Mouse (Mus musculus) gastrocnemius, postnatal 14 days (tissue): ENCODE data around the gene Thap12. TPM values are rescaled to one million over a fixed set of nuclear protein-coding genes. Genes with fewer than 3 reads are reported as not detected.

Experiments
- DNase-seq: peaks from one replicate; pipeline ENCODE4 v3.0.0; 2021; ENCODE audit warnings: mixed read lengths
- intact Hi-C: fragments of 180-260 bp; cut with DNase I; formaldehyde crosslinking; loops from one replicate; pipeline ENCODE4 v1.15.1; 2025; ENCODE audit warnings: low total_unique reads
- long read RNA-seq, 2 experiments: library from polyadenylated mRNA; stranded (forward); transcript quantifications; one replicate each; pipeline ENCODE4 v2.0.0; 2021
- total RNA-seq, 2 experiments: library from RNA; stranded (reverse); gene quantifications; 2 replicates each; pipeline ENCODE4 v1.2.3; 2021

The Thap12 gene
- 10 to 100 TPM; 72.2 to 81.4 TPM for total RNA-seq
- long read RNA-seq, experiment 1, transcript Thap12-202 (6 exons, 1,123 nt) = minor isoform, 12 of 66 reads
- long read RNA-seq, experiment 1, transcript Thap12-201 (5 exons, 3,723 nt) = major isoform, 39 of 66 reads
- long read RNA-seq, experiment 1, partial matches to known transcripts = 15 of 66 reads
- long read RNA-seq, experiment 1, other reads (novel, unspliced or antisense) = 0 of 66 reads
- long read RNA-seq, experiment 2, transcript Thap12-201 (5 exons, 3,723 nt) = major isoform, 61 of 88 reads
- long read RNA-seq, experiment 2, transcript Thap12-202 (6 exons, 1,123 nt) = minor isoform, 12 of 88 reads
- long read RNA-seq, experiment 2, partial matches to known transcripts = 12 of 88 reads
- long read RNA-seq, experiment 2, other reads (novel, unspliced or antisense) = 1 of 88 reads

DNA sequence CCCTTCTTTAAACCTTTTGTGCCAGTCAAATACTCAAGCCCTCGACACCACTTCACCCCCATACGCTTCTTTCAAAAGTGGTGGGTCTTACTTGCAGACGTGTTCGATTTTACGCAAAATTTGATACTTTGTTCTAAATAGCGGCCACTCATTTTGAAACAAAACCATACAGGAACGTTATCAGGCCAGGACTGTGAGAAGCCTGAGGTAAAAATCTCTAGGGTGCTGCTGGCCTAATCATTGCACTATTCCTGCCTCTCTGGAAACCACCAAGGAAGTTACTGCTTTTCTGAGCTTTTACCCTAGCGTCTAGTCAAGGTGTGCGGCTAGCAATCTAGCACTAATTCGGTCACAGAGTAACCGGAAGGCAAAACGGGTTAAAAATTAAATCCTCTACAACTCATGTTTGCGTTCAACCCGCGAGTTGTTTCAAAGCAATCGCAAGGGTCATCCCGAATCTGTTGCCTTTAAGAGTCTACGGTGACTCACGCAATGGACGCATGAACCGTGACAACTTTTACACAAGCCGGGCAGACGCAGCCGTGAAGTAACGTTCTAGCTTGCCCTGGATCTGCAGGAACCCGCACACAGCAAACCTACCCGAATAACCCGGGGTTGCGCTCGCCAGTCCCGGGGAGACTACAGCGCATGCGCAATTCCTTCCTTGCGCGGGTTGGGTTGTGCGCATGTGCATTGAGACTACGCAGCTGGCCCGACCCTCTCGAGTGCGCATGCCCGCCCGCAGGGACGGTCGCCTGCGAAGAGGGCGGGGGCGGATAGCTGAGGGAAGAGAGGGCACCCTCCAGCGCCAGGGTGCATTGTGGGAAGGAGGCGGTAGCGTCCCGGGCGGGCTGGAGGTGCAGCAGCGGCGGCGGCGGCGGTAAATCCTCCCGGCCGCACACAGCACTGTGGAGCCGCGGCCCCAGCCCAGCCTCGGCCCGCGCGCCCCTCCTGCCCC is at the start of gene Thap12:
Gene Thap12 (plus strand): TSS at position 821 of the 958 bp plus-strand sequence.
- intact Hi-C loops = loop anchor here (5.0 kb wide), 1 partner anchor 40 kb away; no protein-coding TSS in a partner anchor
- DNase-seq = peak; percentile 99

DNA sequence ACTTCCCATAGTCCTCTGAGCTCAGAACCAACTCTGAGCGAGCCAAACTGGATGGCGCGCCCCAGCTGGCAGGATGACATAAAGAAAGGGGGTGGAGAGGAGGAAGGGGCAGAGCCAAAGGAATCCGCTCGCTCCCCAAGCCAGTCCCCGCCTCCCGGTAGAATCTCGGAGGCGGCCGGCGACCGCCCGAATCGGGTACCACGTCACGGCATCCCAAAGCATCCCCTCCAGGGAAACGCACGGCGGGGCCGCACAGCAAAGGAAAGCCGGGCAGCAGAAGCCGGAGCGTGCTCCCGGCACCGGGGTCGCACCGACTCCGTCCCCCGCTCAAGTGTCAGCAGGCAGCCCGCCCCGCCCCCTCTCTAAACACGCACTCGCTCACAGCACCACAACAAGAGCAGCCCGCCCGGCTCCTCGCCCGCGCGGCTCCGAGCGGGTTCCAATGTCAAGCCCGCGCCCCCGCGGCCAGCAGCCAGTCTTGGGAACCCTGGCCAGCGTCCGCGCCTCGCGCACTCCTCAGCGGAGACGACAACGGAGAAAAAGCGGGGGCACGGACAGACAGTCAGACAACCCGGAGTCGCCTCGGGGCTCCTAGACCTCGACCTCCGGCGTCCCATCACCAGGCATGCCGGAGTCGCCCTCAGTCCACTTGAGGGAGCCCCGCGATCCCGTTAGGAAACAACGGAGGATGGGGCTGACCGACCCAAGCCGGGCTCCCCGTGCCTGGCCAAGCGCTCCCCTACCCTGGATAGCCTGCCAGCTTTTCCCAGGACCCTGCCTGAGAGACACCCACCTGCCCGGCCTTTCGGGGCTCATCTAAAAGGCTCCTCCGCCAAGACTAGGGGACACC is 47.0 kb upstream of the Thap12 start:
- intact Hi-C loops = no loop called here

DNA sequence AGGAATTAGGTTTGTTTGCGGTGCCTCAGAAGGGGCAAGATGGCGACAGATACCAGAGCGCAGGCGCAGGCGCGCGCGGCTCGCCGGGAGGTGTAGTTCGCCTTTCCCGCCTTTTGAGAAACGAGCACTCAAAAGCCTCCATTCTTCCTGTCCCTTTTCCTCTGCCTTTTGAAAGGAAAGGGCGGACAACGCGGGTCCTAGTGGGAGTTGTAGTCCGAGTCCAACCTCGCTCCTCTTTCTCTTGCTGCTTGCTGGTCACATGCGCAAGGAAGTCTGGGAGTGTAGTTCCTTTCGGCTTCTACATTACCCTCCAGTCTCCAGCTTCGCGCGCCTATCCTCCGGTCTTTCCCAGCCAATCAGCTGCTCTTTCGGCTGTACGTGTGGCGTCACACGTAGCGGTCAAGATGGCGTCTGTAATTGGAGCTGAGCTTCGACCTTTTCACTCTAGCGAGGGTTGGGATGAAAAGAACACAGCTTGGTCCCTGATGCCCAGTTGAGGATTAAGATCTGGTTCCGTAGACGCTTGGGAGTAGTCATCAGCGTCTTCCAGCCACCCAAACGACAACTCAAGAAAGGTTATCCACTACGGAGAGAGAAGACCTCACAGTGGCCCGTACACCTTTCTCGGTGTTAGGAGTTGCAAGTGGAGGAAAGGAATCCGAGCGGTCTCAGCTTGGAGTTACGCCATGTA is 46.2 kb upstream of the Thap12 start, which contains the start of gene Emsy:
Gene Emsy (minus strand): TSS at position 253 of the 691 bp plus-strand sequence.
- intact Hi-C loops = no loop called here
- DNase-seq = peak; percentile 91

More for the DNA sequence above, 47.0 kb upstream of the Thap12 start:
- DNase-seq = peak; percentile 85

DNA sequence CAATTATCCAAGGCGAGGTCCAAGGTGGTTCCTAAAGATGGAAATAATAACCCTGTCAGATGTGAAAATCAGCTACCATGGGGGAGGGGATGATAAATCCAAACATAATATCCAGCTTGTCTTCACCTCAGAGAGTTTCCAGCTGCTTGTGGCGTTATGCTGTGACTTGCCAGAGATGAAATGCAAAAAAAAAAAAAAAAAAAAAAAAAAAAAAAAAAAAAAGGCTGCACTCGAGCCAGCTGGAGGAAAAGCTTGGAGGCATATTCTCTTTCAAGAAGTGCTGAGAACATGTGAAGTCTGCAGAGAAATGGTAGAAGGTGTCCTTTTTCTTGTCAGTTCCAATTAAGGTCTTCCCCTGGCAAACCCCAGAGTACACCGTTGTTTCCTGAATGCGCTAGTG is 37.7 kb upstream of the Thap12 start:
- intact Hi-C loops = no loop called here
- no peak for DNase-seq

DNA sequence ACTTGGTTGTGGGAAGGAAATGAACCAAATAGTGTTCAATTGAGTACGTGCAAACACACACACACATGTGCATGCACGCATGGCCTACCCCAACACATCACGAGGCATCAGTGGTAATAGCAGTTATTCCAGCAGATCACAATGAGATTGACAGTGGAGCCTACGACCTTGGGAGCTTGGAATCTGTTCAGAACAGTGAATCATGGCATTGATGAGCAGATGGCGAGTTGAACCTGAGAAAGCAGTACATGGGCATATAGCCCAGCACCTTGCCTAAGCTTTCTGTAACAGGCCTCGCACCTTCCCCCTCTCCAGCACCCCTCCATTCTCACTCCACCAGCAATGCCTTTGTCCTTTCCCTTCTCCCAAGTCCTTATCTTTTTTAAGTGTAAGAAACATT is 37.2 kb upstream of the Thap12 start:
- intact Hi-C loops = no loop called here

DNA sequence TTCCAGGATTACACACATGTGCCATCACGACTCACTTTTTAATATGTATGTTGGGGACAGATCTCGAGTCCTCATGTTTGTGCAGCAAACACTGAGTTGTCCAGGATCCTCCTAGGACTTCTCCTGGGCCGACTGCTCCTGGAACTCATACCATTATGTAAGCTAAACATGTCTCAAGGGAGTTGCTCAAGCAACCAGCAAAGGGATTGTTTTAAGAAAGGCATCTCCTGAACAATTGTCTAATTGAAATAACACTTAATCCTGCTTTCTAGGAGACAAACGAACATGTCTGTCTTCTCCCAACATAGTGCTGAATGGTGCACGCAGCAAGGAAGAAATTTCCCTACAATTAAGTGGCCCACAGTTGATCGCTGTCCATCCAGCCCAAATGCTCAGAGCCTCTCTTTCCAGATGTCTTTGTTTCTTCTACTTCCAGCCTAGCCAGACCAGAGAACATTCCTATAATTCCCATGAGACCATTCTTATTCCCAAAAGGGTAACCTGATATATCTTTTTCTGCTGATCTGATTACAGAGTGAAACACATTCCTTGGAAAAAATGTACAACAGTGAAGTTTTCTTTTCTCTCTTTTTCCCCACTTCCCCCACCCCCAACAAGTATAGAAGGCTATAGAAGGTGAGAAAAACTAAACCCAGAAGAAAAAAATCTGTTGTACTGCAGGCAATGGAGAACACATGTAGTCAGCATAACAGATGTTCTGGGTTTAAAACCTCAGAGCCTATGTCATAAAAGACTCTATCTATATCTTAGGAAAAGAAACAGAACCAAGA is 34.8 kb upstream of the Thap12 start:
- intact Hi-C loops = no loop called here
- no peak for DNase-seq

More for the DNA sequence above, 37.2 kb upstream of the Thap12 start:
- no peak for DNase-seq

DNA sequence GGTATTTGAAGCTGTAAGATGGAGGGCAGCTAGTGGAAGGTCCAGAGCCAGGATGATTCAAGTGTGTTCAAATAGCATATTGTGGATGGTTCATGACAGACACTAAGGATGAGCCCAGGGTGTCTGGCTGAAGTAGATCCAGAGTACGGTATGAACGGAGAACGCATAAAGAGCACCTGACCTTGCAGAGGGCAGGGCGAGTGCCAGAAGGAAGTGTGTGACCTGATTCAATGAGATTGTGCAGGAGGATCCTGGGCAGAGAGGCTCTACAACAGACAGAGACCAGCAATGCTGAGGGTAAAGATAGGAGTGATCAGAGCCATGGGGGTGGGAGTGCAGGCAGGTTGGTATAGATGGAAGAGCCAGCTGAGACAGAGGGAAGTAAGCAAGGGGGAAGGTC is 32.1 kb upstream of the Thap12 start:
- intact Hi-C loops = no loop called here
- DNase-seq = no peak

DNA sequence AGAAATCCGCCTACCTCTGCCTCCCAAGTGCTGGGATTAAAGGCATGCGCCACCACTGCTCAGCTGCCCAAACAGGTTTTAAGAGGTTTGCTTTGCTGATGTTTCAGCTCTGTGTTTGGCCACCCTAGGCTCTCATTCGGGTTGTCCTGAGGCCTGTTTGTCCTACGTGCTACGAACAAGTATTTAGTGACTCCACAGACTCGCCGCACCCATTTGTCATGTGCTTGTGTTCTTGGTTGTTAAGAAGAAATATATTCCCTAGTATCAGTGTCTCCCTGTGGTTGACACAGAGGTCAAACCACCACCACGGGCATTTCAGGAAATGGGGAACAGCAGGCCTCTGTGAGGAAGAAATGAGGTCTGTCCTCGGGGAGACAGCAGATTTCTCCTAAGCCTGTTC is 31.5 kb upstream of the Thap12 start:
- no peak for DNase-seq
- intact Hi-C loops = no loop called here

DNA sequence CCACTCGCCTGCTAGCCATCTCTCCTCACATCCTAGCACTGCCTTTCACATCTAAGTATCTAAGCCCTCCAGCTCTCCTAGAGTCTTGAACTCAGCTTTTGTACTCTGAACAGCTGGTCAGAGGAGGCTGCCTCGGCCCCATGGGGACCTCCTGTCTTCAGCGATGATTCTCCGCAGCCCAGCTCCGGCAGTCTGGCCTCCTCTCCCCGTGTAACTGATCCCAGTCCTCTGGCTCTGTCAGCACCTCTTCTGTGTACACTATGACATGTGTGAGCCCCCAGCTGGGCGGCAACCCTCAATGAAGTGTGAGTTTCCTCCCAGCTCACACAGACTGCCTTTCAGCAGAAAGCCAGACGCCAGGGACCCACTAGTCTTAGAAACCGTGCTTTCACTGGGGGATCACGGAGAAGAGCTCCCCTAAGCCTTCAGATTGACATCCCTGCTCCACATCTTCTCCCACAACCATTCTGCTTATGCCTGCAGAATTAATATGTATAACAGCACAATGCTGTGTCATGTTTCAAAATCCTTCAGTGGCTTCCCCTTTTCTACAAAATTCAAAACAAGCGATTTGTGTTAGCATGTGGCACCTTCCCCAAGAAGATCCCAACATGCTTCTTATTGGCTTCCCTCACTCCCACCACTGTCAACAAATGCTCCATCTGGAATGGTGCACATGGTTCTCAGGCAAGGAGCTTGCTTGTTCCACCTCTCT is 30.5 kb upstream of the Thap12 start:
- intact Hi-C loops = no loop called here
- DNase-seq = peak; percentile 72

DNA sequence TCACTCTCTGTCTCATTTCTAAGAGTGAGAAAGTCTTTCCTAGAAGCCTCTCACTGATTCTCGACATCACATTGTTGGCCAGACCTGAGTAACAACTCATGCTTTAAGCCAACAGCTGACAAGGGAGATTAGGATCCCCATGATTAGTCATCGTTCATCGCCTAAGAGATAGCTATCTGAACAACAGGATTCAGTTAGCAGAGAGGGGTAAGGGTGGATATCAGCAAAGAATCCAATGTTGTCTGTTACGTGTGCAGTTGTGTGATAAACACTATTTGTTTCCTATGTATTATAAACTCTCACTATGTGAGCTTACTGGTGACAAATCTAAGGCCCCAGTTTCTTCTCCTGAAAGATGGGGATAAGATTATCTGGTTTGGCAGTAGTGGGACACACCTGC is 28.6 kb upstream of the Thap12 start:
- DNase-seq = no peak
- intact Hi-C loops = no loop called here

DNA sequence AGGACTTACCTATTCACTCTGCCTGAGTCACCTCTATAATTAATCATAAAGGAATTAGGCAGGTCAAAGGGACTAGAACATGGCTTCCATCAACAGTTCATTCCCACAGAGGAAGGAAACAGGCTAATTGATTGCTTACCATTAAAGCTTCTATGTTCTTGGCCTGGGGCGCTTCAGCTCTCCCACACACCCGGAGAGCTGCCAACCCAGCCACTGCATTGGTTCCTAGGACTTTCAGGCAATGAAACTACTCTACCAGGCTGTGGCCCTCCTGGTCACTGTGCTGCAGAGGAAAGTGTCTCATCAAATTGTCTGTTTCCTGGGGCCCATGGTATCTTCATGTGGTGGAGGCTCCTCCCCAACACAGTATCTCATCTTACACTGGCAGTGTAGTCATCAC is 25.4 kb upstream of the Thap12 start:
- DNase-seq = no peak
- intact Hi-C loops = no loop called here

DNA sequence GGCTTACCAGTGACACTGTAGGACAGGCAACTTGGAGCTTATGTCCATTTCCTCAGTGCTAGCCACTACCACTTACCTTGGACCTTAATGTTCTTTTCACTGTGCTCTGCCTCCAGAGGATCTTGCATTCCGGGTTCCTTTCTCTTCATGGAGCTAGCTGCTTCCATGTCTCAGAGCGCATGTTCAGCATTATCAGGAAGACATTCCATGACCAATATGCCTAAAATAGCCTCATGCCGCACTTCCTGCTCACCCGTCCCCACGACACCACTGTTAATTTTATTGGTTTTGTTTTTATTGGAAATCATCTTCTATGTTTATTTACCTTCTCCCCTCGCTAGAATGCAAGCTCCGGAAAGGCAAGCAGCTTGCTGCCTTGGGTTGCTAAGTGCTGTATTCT is 24.5 kb upstream of the Thap12 start:
- intact Hi-C loops = no loop called here
- no peak for DNase-seq

DNA sequence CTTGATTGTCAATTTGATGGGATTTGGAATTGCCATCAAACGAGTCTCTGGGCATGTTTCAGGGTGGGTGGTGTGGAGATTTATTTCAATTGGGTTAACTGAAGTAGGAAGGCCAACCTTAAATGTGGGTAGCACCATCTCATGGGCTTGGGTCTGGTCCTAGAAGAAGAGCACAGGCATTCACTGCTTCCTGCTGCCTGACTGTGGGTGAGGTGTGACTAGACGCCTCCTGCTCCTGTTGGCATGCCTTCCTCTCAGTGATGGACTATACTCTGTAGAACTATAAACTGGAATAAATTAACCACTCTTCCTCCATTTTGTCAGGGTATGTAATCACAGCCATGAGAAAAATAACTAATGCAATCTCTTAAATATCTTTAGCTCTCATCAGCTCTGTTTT is 22.2 kb upstream of the Thap12 start:
- no peak for DNase-seq

DNA sequence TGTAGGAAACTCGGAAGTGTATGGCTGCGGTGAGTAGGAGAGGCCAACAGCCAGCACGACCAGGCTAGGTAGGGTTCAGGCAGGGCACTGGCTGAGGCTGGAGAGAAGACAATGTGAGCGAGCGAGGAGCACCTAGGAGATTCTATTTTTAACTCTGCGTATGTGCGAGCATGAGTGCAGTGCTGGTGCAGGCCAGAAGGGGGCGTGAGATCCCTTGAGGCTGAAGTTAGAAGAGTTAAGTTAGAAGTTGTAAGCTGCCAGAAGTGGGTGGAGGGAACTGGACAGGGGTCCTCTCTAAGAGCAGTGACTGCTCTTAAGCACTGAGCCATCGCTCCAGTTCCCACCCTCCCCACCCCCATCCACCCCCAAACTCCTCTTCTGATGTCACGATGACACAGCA is 20.1 kb upstream of the Thap12 start:
- intact Hi-C loops = no loop called here
- no peak for DNase-seq

More for the DNA sequence above, 22.2 kb upstream of the Thap12 start:
- intact Hi-C loops = no loop called here

DNA sequence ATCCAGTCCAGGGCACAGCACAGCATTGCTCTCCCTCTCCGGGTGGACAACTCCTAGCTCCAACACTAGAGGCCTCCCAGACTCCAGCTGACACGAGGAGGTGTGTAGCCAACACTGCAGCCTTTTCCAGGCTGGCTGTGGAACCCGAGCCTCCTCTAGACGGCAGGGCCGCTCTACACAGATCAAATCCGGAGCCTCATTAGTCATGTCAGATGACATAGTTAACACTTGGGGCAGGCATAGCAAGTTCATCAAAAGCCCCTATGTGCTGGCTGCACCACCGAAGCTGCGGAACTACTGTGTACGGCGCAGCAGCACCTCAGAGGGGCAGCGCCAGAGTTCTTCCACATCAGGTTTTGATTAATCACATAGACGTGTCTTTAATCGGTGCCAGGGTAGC is 17.0 kb upstream of the Thap12 start:
- intact Hi-C loops = no loop called here
- peak; percentile 64 for DNase-seq

DNA sequence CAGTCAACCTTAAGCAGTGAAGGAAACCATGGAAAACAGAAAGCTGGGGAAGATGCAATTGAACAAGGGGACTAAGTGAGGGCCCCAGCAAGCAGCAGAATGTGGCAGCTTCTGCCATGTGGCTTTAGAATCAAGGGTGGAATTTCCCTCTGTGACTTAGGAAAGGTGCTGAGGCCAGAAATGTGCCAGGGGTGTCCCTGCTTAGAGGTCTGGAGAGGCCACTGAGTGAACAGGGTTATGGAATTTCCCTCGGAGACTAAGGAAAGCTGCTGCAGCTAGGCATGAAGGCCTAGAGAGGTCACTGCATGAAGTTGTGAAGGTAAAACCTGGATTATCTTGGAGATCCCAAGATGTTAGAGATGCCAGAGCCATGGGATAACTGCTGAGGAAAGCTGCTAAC is 12.8 kb upstream of the Thap12 start:
- intact Hi-C loops = no loop called here
- DNase-seq = no peak

DNA sequence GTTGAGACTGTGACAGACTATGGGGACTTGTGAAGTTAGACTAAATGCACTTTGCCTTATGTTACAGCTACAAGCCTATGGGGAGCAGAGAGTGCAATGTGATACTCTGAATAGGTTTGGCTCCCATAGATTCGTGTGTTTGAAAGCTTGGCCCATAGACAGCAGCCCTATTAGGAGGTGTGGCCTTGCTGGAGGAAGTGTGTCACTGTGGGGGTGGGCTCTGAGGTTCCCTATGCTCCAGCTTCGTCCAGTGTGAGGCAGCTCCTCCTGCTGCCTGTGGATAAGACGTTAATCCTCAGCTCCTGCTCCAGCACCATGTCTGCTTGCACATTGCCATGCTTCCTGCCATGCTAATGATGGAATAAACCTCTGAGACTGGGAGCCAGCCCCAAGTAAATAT is 12.1 kb upstream of the Thap12 start:
- no peak for DNase-seq
- intact Hi-C loops = no loop called here
